Mouse (Mus musculus): Measurements from ENCODE around the gene Mctp2.

DNA sequence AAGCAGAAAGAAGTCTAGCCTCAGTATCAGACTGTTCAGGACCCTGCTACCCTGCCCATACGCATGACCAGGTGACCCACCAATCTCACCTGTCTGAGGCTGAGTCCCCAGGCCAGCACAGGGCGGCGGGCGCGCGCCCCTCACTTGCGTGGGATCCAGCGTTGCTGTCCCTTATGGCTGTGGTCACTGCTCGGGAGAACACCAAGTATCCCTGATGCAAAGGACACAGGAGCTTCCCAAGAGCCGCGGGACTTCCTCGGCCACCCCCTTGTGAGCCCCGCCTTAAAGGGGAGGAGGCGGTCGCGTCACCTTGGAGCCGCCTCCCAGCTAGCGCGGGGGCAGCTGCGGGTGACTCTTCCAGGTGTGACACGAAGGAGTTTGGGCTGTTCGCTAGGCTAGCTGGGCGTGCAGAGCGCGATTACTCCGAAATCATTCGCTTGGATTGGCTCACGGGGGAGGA lies at the start of gene Mctp2:
- TF ChIP-seq CTCF (IDR thresholded peaks at IDR 0.05; ENCODE audit: borderline replicate concordance, control insufficient read depth, extremely low read depth, insufficient read depth, low read length, poor library complexity), result 0 out of 2 replicates have a peak, but pooled peaks have one; percentile 25
- 0 out of 2 replicates have a peak, but pooled peaks have one; percentile 22 for TF ChIP-seq POLR2A (IDR thresholded peaks at IDR 0.05; ENCODE audit: control insufficient read depth, extremely low read depth, insufficient read depth, low read length, poor library complexity)
